ENCODE assay signal across 16 mouse cellular contexts in the genomic region with DNA sequence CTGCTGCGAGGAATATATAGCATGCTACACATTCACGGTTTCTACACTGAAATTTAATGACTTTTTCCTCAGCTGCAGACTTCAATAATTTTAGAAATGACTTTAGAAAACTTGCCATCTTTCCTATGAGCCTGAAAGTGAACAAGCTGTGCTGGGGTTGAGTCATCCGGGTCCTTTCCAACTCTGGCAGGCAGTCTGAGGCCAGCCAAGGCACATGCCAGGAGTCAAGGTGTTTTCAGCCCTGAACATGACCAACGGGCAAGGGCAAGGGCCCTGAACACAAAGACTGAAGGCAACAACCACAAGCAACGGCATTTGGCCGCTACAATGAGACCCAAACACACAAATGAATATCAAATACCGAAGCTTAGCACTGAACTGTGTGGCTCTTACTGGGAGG. TPM values are rescaled to one million over a fixed set of nuclear protein-coding genes. Genes with fewer than 3 reads are reported as not detected.
DNase-seq lines count a peak whose midpoint lies in the region; ATAC-seq and TF ChIP-seq lines count a peak whose summit lies in the region.
"Had no signal": no experiment of that assay in that cellular context is flagged by ENCODE, and none has a peak within 500 bp of the region (broad histone marks: within the 10 kb centered on the region; RNA-seq: fewer than 3 reads in every experiment).

No protein-coding gene starts in this region.

- H3K9ac ChIP-seq in forebrain, embryonic 11.5 days (ENCODE audit: low read length), result no peak overlapping the region
- H3K9ac ChIP-seq: embryonic facial prominence, embryonic 13.5 days; kidney, embryonic 15.5 days; limb, embryonic 15.5 days; liver, postnatal 0 days; midbrain, embryonic 12.5 days; neural tube, embryonic 12.5 days had no signal

- DNase-seq in forebrain, embryonic 10.5 days (ENCODE audit: extremely low spot score, low spot score), result no peak
- DNase-seq in forebrain, embryonic 11.5 days (ENCODE audit: low spot score), result no peak
- peak; percentile 13 for DNase-seq in 3T3-L1 (ENCODE audit: low read depth, low spot score)
- peak; percentile 42 to 46 for DNase-seq in adrenal gland, postnatal 36 days
- peak; percentile 66 to 74 for DNase-seq in cerebellum, postnatal 25 days
- no peak for DNase-seq in adipocyte (ENCODE audit: low spot score)
- DNase-seq in gastrocnemius, adult 2 months, result no peak
- DNase-seq: liver, postnatal 0 days; lung, postnatal 36 days; thymus, postnatal 4 days had no signal

- ATAC-seq in forebrain, embryonic 11.5 days (replicated peaks; ENCODE audit: low FRiP score), result no peak
- ATAC-seq: liver, postnatal 0 days had no signal

- no peaks in the 10 kb centered on the region for H3K27me3 ChIP-seq in forebrain, embryonic 10.5 days (ENCODE audit: poor library complexity, severe bottlenecking)
- no peaks in the 10 kb centered on the region for H3K27me3 ChIP-seq in forebrain, embryonic 11.5 days (ENCODE audit: control insufficient read depth, insufficient read depth, low read length)
- H3K27me3 ChIP-seq: embryonic facial prominence, embryonic 13.5 days; kidney, embryonic 15.5 days; limb, embryonic 15.5 days; midbrain, embryonic 12.5 days; neural tube, embryonic 12.5 days had no signal

- 82% methylated on average over 7 of the region's 7 CpGs for WGBS in forebrain, embryonic 10.5 days
- WGBS in forebrain, embryonic 11.5 days, result 64% methylated on average over 7 of the region's 7 CpGs

- peak overlapping the region; percentile 62; the same call in 1 of the 2 replicates for H3K27ac ChIP-seq in forebrain, embryonic 10.5 days
- H3K27ac ChIP-seq in forebrain, embryonic 11.5 days (ENCODE audit: low read depth, low read length), result no peak overlapping the region
- no peak overlapping the region for H3K27ac ChIP-seq in gastrocnemius, adult 2 months
- H3K27ac ChIP-seq: embryonic facial prominence, embryonic 13.5 days; kidney, embryonic 15.5 days; limb, embryonic 15.5 days; midbrain, embryonic 12.5 days; neural tube, embryonic 12.5 days had no signal

- H3K36me3 ChIP-seq in forebrain, embryonic 10.5 days (replicated peaks), result no peaks in the 10 kb centered on the region
- H3K36me3 ChIP-seq in forebrain, embryonic 11.5 days (ENCODE audit: control insufficient read depth, insufficient read depth, low read length), result no peaks in the 10 kb centered on the region
- H3K36me3 ChIP-seq: embryonic facial prominence, embryonic 13.5 days; kidney, embryonic 15.5 days; limb, embryonic 15.5 days; midbrain, embryonic 12.5 days; neural tube, embryonic 12.5 days had no signal

- no peak for TF ChIP-seq CTCF in gastrocnemius, adult 2 months (IDR thresholded peaks at IDR 0.05)

- intact Hi-C loops in gastrocnemius, adult 2 months (cut with DNase I), result no loop called here

- H3K9me3 ChIP-seq in forebrain, embryonic 10.5 days, result no peaks in the 10 kb centered on the region
- H3K9me3 ChIP-seq in forebrain, embryonic 11.5 days (ENCODE audit: control insufficient read depth, low read length), result no peaks in the 10 kb centered on the region
- H3K9me3 ChIP-seq: embryonic facial prominence, embryonic 13.5 days; kidney, embryonic 15.5 days; limb, embryonic 15.5 days; midbrain, embryonic 12.5 days; neural tube, embryonic 12.5 days had no signal

- H3K4me1 ChIP-seq in forebrain, embryonic 10.5 days, result peaks cover 20% of the 10 kb centered on the region
- no peaks in the 10 kb centered on the region for H3K4me1 ChIP-seq in forebrain, embryonic 11.5 days (replicated peaks; ENCODE audit: control insufficient read depth, insufficient read depth, low read length)
- H3K4me1 ChIP-seq: kidney, embryonic 15.5 days; limb, embryonic 15.5 days; midbrain, embryonic 12.5 days had no signal

- no peak overlapping the region for H3K4me3 ChIP-seq in forebrain, embryonic 10.5 days
- no peak overlapping the region for H3K4me3 ChIP-seq in forebrain, embryonic 11.5 days (ENCODE audit: low read depth, low read length)
- no peak overlapping the region for H3K4me3 ChIP-seq in gastrocnemius, adult 2 months
- H3K4me3 ChIP-seq: embryonic facial prominence, embryonic 13.5 days; kidney, embryonic 15.5 days; limb, embryonic 15.5 days; midbrain, embryonic 12.5 days; neural tube, embryonic 12.5 days had no signal

- no peak overlapping the region for H3K4me2 ChIP-seq in forebrain, embryonic 11.5 days (ENCODE audit: low read depth, low read length, severe bottlenecking)
- H3K4me2 ChIP-seq: embryonic facial prominence, embryonic 13.5 days; kidney, embryonic 15.5 days; limb, embryonic 15.5 days; midbrain, embryonic 12.5 days; neural tube, embryonic 12.5 days had no signal

RNA-seq across cellular contexts. Expression of gene Trim9, which starts 21.6 kb away (rescaled TPM):
- 8.7 and 10.1 TPM in 2 replicates for polyA plus RNA-seq in forebrain, embryonic 10.5 days (2016; fragmentation: Nextera tagmentation; extraction: Ambion mirVana)
- 14.5 and 15.5 TPM in 2 replicates for polyA plus RNA-seq in forebrain, embryonic 11.5 days (2014; fragmentation: Nextera tagmentation; extraction: Ambion mirVana)
- 1 to 10 TPM; 1.3 to 1.5 TPM for total RNA-seq in adrenal gland, postnatal 36 days (2021)
- total RNA-seq in gastrocnemius, adult 2 months (2021), result under 1 TPM; 0.05 to 0.20 TPM
- polyA plus RNA-seq: C2C12 had no signal

Comparison
In these comparisons a context has a peak if more than half of its experiments do, and no peak if none do; other contexts are left out.
1. DNase-seq: peak in 3T3-L1 (single experiment), adrenal gland, postnatal 36 days (2 of 2) and cerebellum, postnatal 25 days (2 of 2); none in forebrain, embryonic 10.5 days (single experiment), forebrain, embryonic 11.5 days (single experiment), adipocyte (single experiment) and gastrocnemius, adult 2 months (single experiment).